Mouse (Mus musculus) spleen, adult 2 months (tissue): ENCODE measurements around the gene App. TPM values are rescaled to one million over a fixed set of nuclear protein-coding genes. Genes with fewer than 3 reads are reported as not detected.
A peak's percentile ranks its signal among the peaks of the same experiment; 100 is the strongest.

Experiments used
- DNase-seq, 2 experiments: peaks; one replicate each; pipeline versions ENCODE4 v3.0.0 to v3.0.0-alpha.2; 2012 to 2021; ENCODE audit warnings: low spot score in 2 of 2, low read depth in 1 of 2
- H3K27ac ChIP-seq: fragments of 200-500 bp; 2 replicates; pipeline ENCODE4 v1.5.1; 2012; ENCODE audit warnings: low read length, inconsistent platforms; ENCODE audit not compliant: insufficient read depth
- H3K27me3 ChIP-seq: fragments of 200-500 bp; 2 replicates; pipeline ENCODE4 v1.6.1; 2012; ENCODE audit warnings: mild to moderate bottlenecking, moderate library complexity, low read length, inconsistent platforms; ENCODE audit not compliant: control insufficient read depth, insufficient read depth
- H3K36me3 ChIP-seq: fragments of 200-500 bp; 2 replicates; pipeline ENCODE4 v1.6.1; 2012; ENCODE audit warnings: mild to moderate bottlenecking, low read length, inconsistent platforms; ENCODE audit not compliant: control insufficient read depth, insufficient read depth
- H3K4me1 ChIP-seq: fragments of 200-500 bp; 2 replicates; pipeline ENCODE4 v1.6.1; 2011; ENCODE audit warnings: inconsistent platforms; ENCODE audit not compliant: control insufficient read depth, insufficient read depth, insufficient read length
- H3K4me3 ChIP-seq: fragments of 200-500 bp; 2 replicates; pipeline ENCODE4 v1.5.1; 2011; ENCODE audit warnings: mild to moderate bottlenecking, inconsistent platforms; ENCODE audit not compliant: insufficient read depth, insufficient read length; ENCODE audit errors: extremely low read depth
- CTCF ChIP-seq: fragments of 200-500 bp; IDR thresholded peaks from 2 replicates; pipeline ENCODE4 v1.5.1; 2011; ENCODE audit warnings: mild to moderate bottlenecking, inconsistent platforms; ENCODE audit not compliant: insufficient read depth, insufficient read length, insufficient replicate concordance; ENCODE audit errors: extremely low read depth
- POLR2A ChIP-seq: fragments of 200-500 bp; IDR thresholded peaks from 2 replicates; pipeline ENCODE4 v1.6.1; 2011; ENCODE audit warnings: low read depth, low read length, inconsistent platforms
- WGBS: fragments of 180-500 bp; shearing (Covaris S2); methylation state at CpG from one replicate; pipeline ENCODE4 v1.1.7; 2018; 5-methylcytosine and 5-hydroxymethylcytosine counted together
- polyA plus RNA-seq: library from polyadenylated mRNA; depleted of rRNA; stranded (reverse); fragments of >200 nt; gene quantifications from 2 replicates; pipeline ENCODE4 v1.2.3, GENCODE M21; 2012

Gene App
- polyA plus RNA-seq, 1 experiment: 80.0 TPM

DNA sequence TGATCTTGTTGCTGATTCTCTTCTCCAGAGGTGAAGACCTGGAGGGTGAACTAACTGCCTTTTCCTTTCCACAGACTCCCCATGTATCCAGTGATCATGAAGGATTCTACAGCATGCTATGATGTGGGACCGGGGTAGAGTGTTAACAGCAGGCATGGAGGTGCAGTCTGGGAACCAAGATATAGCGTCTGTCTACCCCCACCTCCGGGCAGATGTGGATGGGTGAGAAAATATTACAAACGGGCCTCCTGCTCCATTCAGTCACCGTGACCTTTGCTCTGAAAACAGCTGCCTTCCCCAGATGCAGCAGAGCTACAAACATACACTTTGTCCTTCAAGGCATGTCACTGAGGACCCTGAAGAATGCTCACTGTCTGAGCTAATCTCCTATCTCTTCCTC, 195.0 kb downstream of the App start:
- DNase-seq: no peak
- no peak overlapping the region for H3K4me3 ChIP-seq
- H3K27ac ChIP-seq: no peak overlapping the region
- TF ChIP-seq POLR2A (no peak), CTCF (no peak)
- H3K27me3 ChIP-seq: no peaks in the 10 kb centered on the region
- 85% methylated on average over 5 of the region's 5 CpGs for WGBS
- no peaks in the 10 kb centered on the region for H3K36me3 ChIP-seq
- no peaks in the 10 kb centered on the region for H3K4me1 ChIP-seq

DNA sequence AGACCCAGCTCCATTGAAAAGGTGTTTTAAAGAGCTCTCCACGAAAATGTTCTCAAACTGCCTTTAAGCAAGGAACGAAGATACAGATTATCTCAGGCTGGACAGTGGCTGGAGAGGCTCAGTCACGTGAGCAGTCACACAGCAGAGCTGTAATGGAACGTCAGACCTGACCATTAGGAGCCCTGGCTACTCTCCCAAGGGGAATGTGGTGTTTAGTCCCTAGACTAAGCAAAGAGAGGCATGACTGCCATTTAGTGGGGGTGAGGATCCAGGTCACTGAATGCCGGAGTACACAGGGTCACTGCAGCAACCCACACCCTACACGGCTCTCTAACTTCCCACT, 199.4 kb downstream of the App start:
- Histone ChIP-seq H3K36me3 (no peaks in the 10 kb centered on the region), H3K27me3 (no peaks in the 10 kb centered on the region), H3K4me1 (no peaks in the 10 kb centered on the region), H3K4me3 (no peak overlapping the region), H3K27ac (no peak overlapping the region)
- DNase-seq: no peak
- WGBS: 84% methylated on average over 6 of the region's 6 CpGs
- no peak for TF ChIP-seq CTCF

GRCm38 (mm10) chr16:84973446-84974175, 200.0 kb downstream of the App start:
- Histone ChIP-seq H3K4me1 (no peaks in the 10 kb centered on the region), H3K4me3 (no peak overlapping the region), H3K36me3 (no peaks in the 10 kb centered on the region), H3K27ac (no peak overlapping the region), H3K27me3 (no peaks in the 10 kb centered on the region)
- DNase-seq: no peak
- TF ChIP-seq POLR2A (no peak), CTCF (no peak)
- WGBS: 91% methylated on average over 15 of the region's 15 CpGs

- no peak for DNase-seq
- 67% methylated on average over 16 of the region's 16 CpGs for WGBS
- H3K27ac ChIP-seq: peak overlapping the region; percentile 60; the same call in 1 of the 2 replicates
Measured at GRCm38 (mm10) chr16:84971535-84972330, 201.8 kb downstream of the App start.

GRCm38 (mm10) chr16:84969026-84969425, 204.5 kb downstream of the App start:
- WGBS: 94% methylated on average over 7 of the region's 7 CpGs
- no peak for TF ChIP-seq POLR2A
- TF ChIP-seq CTCF: no peak
- no peaks in the 10 kb centered on the region for H3K27me3 ChIP-seq

More at GRCm38 (mm10) chr16:84971535-84972330, 201.8 kb downstream of the App start:
- no peaks in the 10 kb centered on the region for H3K4me1 ChIP-seq
- H3K27me3 ChIP-seq: no peaks in the 10 kb centered on the region
- TF ChIP-seq CTCF (no peak), POLR2A (no peak)
- H3K36me3 ChIP-seq: no peaks in the 10 kb centered on the region
- H3K4me3 ChIP-seq: no peak overlapping the region

DNA sequence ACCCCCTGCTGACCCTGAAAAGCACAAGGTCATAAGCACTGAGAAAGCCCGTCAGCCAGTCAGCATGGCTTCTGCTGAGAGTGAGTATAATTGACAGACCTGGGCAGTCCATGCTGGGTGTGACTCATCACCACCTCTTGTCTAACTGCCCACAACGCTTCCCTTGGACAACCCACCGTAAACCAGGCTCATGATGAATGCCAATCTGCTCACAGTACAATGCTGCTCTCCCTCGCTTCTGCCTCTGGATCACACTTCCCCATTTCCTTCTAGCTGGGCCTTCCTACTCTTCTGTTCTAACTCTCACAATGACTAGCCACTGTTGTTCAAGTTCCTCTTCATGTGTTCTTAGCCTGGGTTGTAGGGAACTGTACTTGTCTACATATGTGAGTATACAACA, 206.6 kb downstream of the App start:
- TF ChIP-seq CTCF: no peak
- H3K4me1 ChIP-seq: no peaks in the 10 kb centered on the region
- H3K4me3 ChIP-seq: no peak overlapping the region
- no peak overlapping the region for H3K27ac ChIP-seq
- no peaks in the 10 kb centered on the region for H3K27me3 ChIP-seq
- 27% methylated on average over 4 of the region's 4 CpGs for WGBS
- DNase-seq: no peak
- H3K36me3 ChIP-seq: no peaks in the 10 kb centered on the region

More at GRCm38 (mm10) chr16:84969026-84969425, 204.5 kb downstream of the App start:
- Histone ChIP-seq H3K27ac (no peak overlapping the region), H3K4me1 (no peaks in the 10 kb centered on the region), H3K4me3 (no peak overlapping the region), H3K36me3 (no peaks in the 10 kb centered on the region)
- DNase-seq: no peak

DNA sequence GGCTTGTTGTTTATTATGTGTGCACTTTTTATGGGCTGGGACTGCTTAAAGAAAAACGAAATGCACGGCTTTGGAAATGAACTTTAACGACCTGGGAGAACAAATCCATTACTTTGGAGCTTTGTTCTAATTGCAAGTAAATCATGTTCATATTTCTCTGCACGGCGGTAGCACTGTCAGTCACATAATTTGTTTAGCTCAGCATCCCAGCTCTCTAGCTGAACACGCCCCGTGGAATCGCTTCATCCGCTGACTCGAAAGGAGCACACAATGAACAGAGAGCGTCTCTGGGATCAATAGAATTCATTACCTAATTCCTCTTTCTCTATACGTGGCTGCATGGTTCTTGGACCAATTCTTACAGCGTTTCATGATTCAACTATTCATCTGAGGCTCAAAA, 207.5 kb downstream of the App start:
- Histone ChIP-seq H3K4me3 (no peak overlapping the region), H3K27ac (no peak overlapping the region), H3K27me3 (no peaks in the 10 kb centered on the region), H3K36me3 (no peaks in the 10 kb centered on the region), H3K4me1 (no peaks in the 10 kb centered on the region)
- no peak for DNase-seq
- TF ChIP-seq POLR2A: no peak
- no peak for TF ChIP-seq CTCF
- WGBS: 93% methylated on average over 13 of the region's 13 CpGs
